Mouse (Mus musculus) cerebellum, adult 9-11 months (tissue): ENCODE measurements at regions not wholly inside any gene's neighbourhood (a gene's known extent, or its start where the extent isn't known, plus 50 kb on each side); places are given as distances from the start of the nearest gene placed in this dataset.
"Not testable (repeated sequence)": the region's sequence is repeated elsewhere in the genome, so short reads cannot be mapped to it uniquely, and the experiment has no call there.

ENCODE experiments used
- DNase-seq: peaks from one replicate; pipeline ENCODE4 v3.0.0; 2022

- DNase-seq, result no peak
These were observed 76.3 kb downstream of the Gm5447 start for GRCm38 (mm10) chr13:31050160-31050788.

GRCm38 (mm10) chr13:31051586-31051985 lies 77.6 kb downstream of the Gm5447 start:
- not testable (repeated sequence) for DNase-seq

GRCm38 (mm10) chr13:31054356-31054755 lies 80.4 kb downstream of the Gm5447 start:
- no peak for DNase-seq

GRCm38 (mm10) chr13:31055376-31056083 lies 81.5 kb downstream of the Gm5447 start:
- DNase-seq, result no peak

- no peak for DNase-seq
These were observed 82.3 kb downstream of the Gm5447 start for GRCm38 (mm10) chr13:31056154-31056871.

- DNase-seq, result no peak
These were observed 87.0 kb downstream of the Gm5447 start for GRCm38 (mm10) chr13:31060916-31061431.

GRCm38 (mm10) chr13:31068343-31068742 lies 94.3 kb downstream of the Gm5447 start:
- no peak for DNase-seq

GRCm38 (mm10) chr13:31076541-31076940 lies 102.5 kb downstream of the Gm5447 start:
- no peak for DNase-seq

- DNase-seq, result no peak
These were observed 104.7 kb downstream of the Gm5447 start for GRCm38 (mm10) chr13:31078751-31079150.

GRCm38 (mm10) chr13:31080215-31080614 lies 106.2 kb downstream of the Gm5447 start:
- no peak for DNase-seq

GRCm38 (mm10) chr13:31082448-31083140 lies 108.6 kb downstream of the Gm5447 start:
- peak; percentile 20 for DNase-seq

- DNase-seq, result no peak
These were observed 127.0 kb downstream of the Gm5447 start for GRCm38 (mm10) chr13:31101051-31101450.

- no peak for DNase-seq
These were observed 133.4 kb downstream of the Gm5447 start for GRCm38 (mm10) chr13:31107434-31107833.

GRCm38 (mm10) chr13:31109231-31109630 lies 135.2 kb downstream of the Gm5447 start:
- no peak for DNase-seq

GRCm38 (mm10) chr13:31122689-31123088 lies 148.7 kb downstream of the Gm5447 start:
- DNase-seq, result no peak

- DNase-seq, result no peak
These were observed 150.7 kb downstream of the Gm5447 start for GRCm38 (mm10) chr13:31124547-31125216.

GRCm38 (mm10) chr13:31132501-31132900 lies 158.5 kb downstream of the Gm5447 start:
- DNase-seq, result no peak

- DNase-seq, result no peak
These were observed 165.7 kb downstream of the Gm5447 start for GRCm38 (mm10) chr13:31139686-31140085.

GRCm38 (mm10) chr13:31147323-31147722 lies 173.3 kb downstream of the Gm5447 start:
- no peak for DNase-seq

- no peak for DNase-seq
These were observed 180.1 kb downstream of the Gm5447 start for GRCm38 (mm10) chr13:31154066-31154465.

- no peak for DNase-seq
These were observed 190.0 kb downstream of the Gm5447 start for GRCm38 (mm10) chr13:31163878-31164495.

- DNase-seq, result no peak
These were observed 192.3 kb downstream of the Gm5447 start for GRCm38 (mm10) chr13:31166286-31166685.
